Mouse (Mus musculus) heart, adult 2 months (tissue): ENCODE results near the gene Csnk2a1. TPM values are rescaled to one million over a fixed set of nuclear protein-coding genes. Genes with fewer than 3 reads are reported as not detected.
A peak's percentile ranks its signal among the peaks of the same experiment; 100 is the strongest.

ENCODE experiments used
- DNase-seq, 2 experiments: peaks; one replicate each; pipeline ENCODE4 v3.0.0; 2021
- H3K27ac ChIP-seq: fragments of 200-600 bp; 2 replicates; pipeline ENCODE4 v1.8.1; 2022
- H3K27me3 ChIP-seq: fragments of 200-500 bp; 2 replicates; pipeline ENCODE4 v1.6.1; 2012; ENCODE audit warnings: mild to moderate bottlenecking, low read length, inconsistent platforms, mixed read lengths; ENCODE audit not compliant: control insufficient read depth, insufficient read depth
- H3K36me3 ChIP-seq: fragments of 200-500 bp; 2 replicates; pipeline ENCODE4 v1.6.1; 2012; ENCODE audit warnings: low read length, inconsistent platforms; ENCODE audit not compliant: control insufficient read depth, insufficient read depth
- H3K4me1 ChIP-seq: fragments of 200-500 bp; 2 replicates; pipeline ENCODE4 v1.6.1; 2011; ENCODE audit warnings: low read length; ENCODE audit not compliant: control insufficient read depth, insufficient read depth
- H3K4me3 ChIP-seq: fragments of 200-600 bp; 2 replicates; pipeline ENCODE4 v1.8.1; 2022
- H3K79me2 ChIP-seq: fragments of 200-500 bp; replicated peaks from 2 replicates; pipeline ENCODE4 v1.6.1; 2012; ENCODE audit warnings: mild to moderate bottlenecking, inconsistent platforms, low read length, moderate library complexity, mixed read lengths; ENCODE audit not compliant: control insufficient read depth, insufficient read depth
- H3K9ac ChIP-seq: fragments of 200-500 bp; 2 replicates; pipeline ENCODE4 v1.6.1; 2012; ENCODE audit warnings: low read depth, mild to moderate bottlenecking, control low read depth, inconsistent platforms, low read length, mixed read lengths
- CTCF ChIP-seq: fragments of 200-600 bp; IDR thresholded peaks from 2 replicates; pipeline ENCODE4 v1.8.1; 2022; ENCODE audit warnings: antibody characterized with exemption, mild to moderate bottlenecking, moderate library complexity
- EP300 ChIP-seq: fragments of 200-500 bp; IDR thresholded peaks from 2 replicates; pipeline ENCODE4 v1.6.1; 2011; ENCODE audit warnings: low read depth, low read length, control low read depth; ENCODE audit not compliant: insufficient read depth
- POLR2A ChIP-seq: fragments of 200-500 bp; IDR thresholded peaks from 2 replicates; pipeline ENCODE4 v1.6.1; 2011; ENCODE audit warnings: mild to moderate bottlenecking, low read depth, low read length, control low read depth; ENCODE audit not compliant: insufficient read depth
- WGBS: fragments of 180-500 bp; shearing (Covaris S2); methylation state at CpG from one replicate; pipeline ENCODE4 v1.1.7; 2018; 5-methylcytosine and 5-hydroxymethylcytosine counted together
- intact Hi-C: fragments of 180-260 bp; cut with DNase I; formaldehyde crosslinking; loops from one replicate; pipeline ENCODE4 v1.15.1; 2025
- polyA plus RNA-seq: library from polyadenylated mRNA; depleted of rRNA; stranded (reverse); fragments of >200 nt; gene quantifications from 2 replicates; pipeline ENCODE4 v1.2.3, GENCODE M21; 2012
- total RNA-seq, 2 experiments: library from RNA; stranded (reverse); gene quantifications; 2 replicates each; pipeline ENCODE4 v1.2.3; 2021

Csnk2a1 gene
- total and polyA plus RNA-seq, 3 experiments: 40.7 to 94.1 (median 89.0) TPM

GRCm38 (mm10) chr2:152313926-152314325 lies 87.3 kb downstream of the Csnk2a1 start:
- Histone ChIP-seq H3K4me1 (no peaks in the 10 kb centered on the region), H3K9ac (no peak overlapping the region), H3K4me3 (no peak overlapping the region), H3K36me3 (peaks cover 5% of the 10 kb centered on the region), H3K79me2 (no peaks in the 10 kb centered on the region), H3K27me3 (no peaks in the 10 kb centered on the region), H3K27ac (no peak overlapping the region)
- DNase-seq: no peak
- WGBS: 72% methylated on average over 6 of the region's 6 CpGs
- intact Hi-C loops: no loop called here
- TF ChIP-seq POLR2A (no peak), CTCF (no peak), EP300 (no peak)

DNA sequence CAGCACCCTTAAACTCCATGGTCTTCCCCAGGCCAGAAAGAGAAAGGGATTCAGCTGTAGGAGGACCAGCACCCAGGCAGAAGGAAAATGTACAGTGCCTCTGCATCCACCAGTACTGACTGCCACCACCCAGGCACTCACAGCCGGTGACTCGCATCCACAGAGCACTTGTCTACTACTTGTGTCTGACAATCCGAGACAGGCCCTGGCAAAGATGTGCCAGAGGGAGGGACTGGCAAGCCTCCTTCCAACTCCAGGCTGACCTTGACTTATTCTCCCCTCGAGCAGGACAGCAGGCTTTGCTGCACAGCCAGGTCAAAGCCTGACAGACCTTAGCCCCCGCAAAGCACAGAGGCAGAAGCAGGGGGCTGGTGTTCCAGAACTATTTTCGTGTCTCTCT lies 90.4 kb downstream of the Csnk2a1 start:
- Histone ChIP-seq H3K79me2 (no peaks in the 10 kb centered on the region), H3K27me3 (no peaks in the 10 kb centered on the region), H3K27ac (no peak overlapping the region), H3K4me3 (no peak overlapping the region), H3K36me3 (peaks cover 5% of the 10 kb centered on the region), H3K9ac (no peak overlapping the region), H3K4me1 (no peaks in the 10 kb centered on the region)
- intact Hi-C loops: no loop called here
- DNase-seq: peak in 1 of 2 experiments; percentile 58
- WGBS: 56% methylated on average over 6 of the region's 6 CpGs
- no peak; the same call in 1 of the 2 replicates for TF ChIP-seq POLR2A
- TF ChIP-seq EP300: no peak
- no peak for TF ChIP-seq CTCF

- Histone ChIP-seq H3K27ac (no peak overlapping the region), H3K27me3 (no peaks in the 10 kb centered on the region), H3K79me2 (no peaks in the 10 kb centered on the region), H3K4me3 (no peak overlapping the region), H3K9ac (no peak overlapping the region), H3K4me1 (no peaks in the 10 kb centered on the region), H3K36me3 (no peaks in the 10 kb centered on the region)
- TF ChIP-seq POLR2A: no peak
- TF ChIP-seq EP300: no peak
- TF ChIP-seq CTCF: no peak
- intact Hi-C loops: no loop called here
- no peak for DNase-seq
- WGBS: 87% methylated on average over 5 of the region's 5 CpGs
Observed at GRCm38 (mm10) chr2:152321558-152321957, 94.9 kb downstream of the Csnk2a1 start.

DNA sequence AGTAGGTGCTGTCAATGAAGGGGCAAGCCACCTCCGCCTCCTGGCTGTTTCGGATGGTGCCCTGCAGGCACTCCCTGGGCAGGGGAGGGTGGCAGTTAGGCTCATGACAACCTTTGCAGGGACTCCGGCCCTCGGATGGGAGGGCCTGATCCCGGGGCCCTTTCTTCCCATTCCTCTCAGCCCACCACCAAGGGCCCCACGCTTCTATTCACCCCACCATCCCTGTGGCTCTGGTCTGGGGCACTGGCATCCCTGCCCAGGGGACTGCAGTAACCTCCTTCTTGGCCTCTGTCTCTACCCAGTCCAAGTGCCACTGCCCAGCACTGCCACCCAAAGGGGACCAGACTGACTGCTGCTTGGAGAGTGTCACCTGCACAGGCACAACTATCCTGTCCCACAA lies 95.6 kb downstream of the Csnk2a1 start:
- DNase-seq: no peak
- Histone ChIP-seq H3K4me1 (no peaks in the 10 kb centered on the region), H3K27ac (no peak overlapping the region), H3K4me3 (no peak overlapping the region), H3K27me3 (no peaks in the 10 kb centered on the region), H3K9ac (no peak overlapping the region), H3K36me3 (no peaks in the 10 kb centered on the region), H3K79me2 (no peaks in the 10 kb centered on the region)
- intact Hi-C loops: no loop called here
- no peak for TF ChIP-seq CTCF
- no peak for TF ChIP-seq POLR2A
- no peak for TF ChIP-seq EP300
- 96% methylated on average over 6 of the region's 6 CpGs for WGBS

DNA sequence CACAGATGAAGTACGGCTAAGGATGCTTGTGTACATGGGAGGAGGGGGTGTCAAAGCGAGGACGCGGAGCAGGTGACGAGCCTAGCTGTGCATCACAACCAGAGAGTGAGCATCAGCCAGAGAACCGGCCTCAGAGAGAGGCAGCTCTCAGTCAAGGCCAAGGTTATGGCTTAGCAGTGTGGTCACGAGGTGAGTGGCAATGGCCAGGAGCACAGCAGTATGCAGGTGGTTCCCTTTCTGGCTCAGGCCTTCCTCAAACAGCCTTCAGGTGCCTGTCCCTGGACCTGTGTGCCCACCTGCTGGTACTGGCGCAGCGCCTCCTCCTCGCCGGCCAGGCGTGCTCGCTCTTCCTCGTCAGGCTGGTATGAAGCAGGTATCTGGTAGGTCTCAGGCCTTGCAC lies 97.3 kb downstream of the Csnk2a1 start:
- Histone ChIP-seq H3K4me3 (no peak overlapping the region), H3K36me3 (peaks cover 8% of the 10 kb centered on the region), H3K27me3 (no peaks in the 10 kb centered on the region), H3K4me1 (peaks cover 4% of the 10 kb centered on the region), H3K27ac (no peak overlapping the region), H3K79me2 (no peaks in the 10 kb centered on the region), H3K9ac (no peak overlapping the region)
- 95% methylated on average over 14 of the region's 14 CpGs for WGBS
- no peak for DNase-seq
- intact Hi-C loops: no loop called here
- TF ChIP-seq CTCF (no peak), POLR2A (no peak), EP300 (no peak)

DNA sequence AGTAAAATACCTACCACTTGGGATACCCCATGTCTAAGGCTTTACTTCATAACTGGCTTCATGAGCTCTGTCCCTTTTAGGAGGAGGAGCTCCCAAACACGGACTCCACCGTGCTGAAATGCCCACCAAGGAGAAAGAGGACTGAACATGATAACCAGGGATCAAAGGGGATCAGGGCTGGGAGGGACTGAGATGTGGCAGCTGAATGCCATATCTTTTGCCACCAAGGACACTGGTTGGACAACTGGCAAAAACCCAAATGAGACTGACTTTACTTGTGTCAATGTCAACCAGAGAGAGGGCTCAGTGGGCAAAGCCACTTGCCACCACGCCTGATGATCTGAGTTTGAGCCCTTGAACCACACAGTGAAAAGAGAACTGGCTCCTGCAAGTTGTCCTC lies 98.2 kb downstream of the Csnk2a1 start:
- no peak overlapping the region for H3K4me3 ChIP-seq
- no peak for DNase-seq
- peaks cover 4% of the 10 kb centered on the region for H3K4me1 ChIP-seq
- H3K79me2 ChIP-seq: no peaks in the 10 kb centered on the region
- peaks cover 8% of the 10 kb centered on the region for H3K36me3 ChIP-seq
- intact Hi-C loops: no loop called here
- no peak overlapping the region for H3K27ac ChIP-seq
- WGBS: 61% methylated on average over 3 of the region's 3 CpGs
- no peaks in the 10 kb centered on the region for H3K27me3 ChIP-seq
- TF ChIP-seq EP300: no peak
- TF ChIP-seq CTCF: no peak
- TF ChIP-seq POLR2A: no peak
- no peak overlapping the region for H3K9ac ChIP-seq

DNA sequence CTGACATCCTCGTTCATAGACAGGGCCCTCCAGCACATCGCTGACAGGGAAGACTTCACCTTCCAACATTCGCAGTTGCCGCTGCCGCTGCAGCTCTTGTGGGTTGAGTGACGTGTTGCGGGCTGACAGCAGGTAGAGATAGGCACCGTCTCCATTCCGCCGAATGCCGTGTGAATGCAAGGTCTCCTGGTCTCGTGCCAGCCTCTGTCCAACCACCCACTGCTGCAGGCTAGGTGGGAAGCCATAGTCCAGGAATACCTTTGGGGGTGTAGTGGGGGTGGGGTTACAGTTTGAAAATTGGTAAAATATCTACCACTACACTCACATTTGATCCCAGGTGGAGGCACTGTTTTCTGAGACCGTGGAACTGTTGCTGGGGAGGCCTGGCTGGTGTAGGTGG lies 99.5 kb downstream of the Csnk2a1 start:
- H3K4me3 ChIP-seq: no peak overlapping the region
- no peak for TF ChIP-seq CTCF
- TF ChIP-seq EP300: no peak
- TF ChIP-seq POLR2A: no peak
- H3K27me3 ChIP-seq: no peaks in the 10 kb centered on the region
- DNase-seq: no peak
- H3K36me3 ChIP-seq: peaks cover 8% of the 10 kb centered on the region
- peaks cover 5% of the 10 kb centered on the region for H3K4me1 ChIP-seq
- no peak overlapping the region for H3K9ac ChIP-seq
- H3K27ac ChIP-seq: no peak overlapping the region
- H3K79me2 ChIP-seq: 0 out of 2 replicates have a peak, but pooled peaks cover 1% of the 10 kb centered on the region
- WGBS: 86% methylated on average over 13 of the region's 13 CpGs
- intact Hi-C loops: no loop called here
